In genomic region chr6:72216681-72217414, GRCm38 (mm10) we compare ENCODE assay signal across 8 mouse cellular contexts. TPM values are rescaled to one million over a fixed set of nuclear protein-coding genes. Genes with fewer than 3 reads are reported as not detected.
DNase-seq lines count a peak whose midpoint lies in the region; ATAC-seq lines count a peak whose summit lies in the region.

No protein-coding gene starts in this region.

- peaks cover 72% of the 10 kb centered on the region for H3K4me1 ChIP-seq in intestine, embryonic 14.5 days (replicated peaks; ENCODE audit: control insufficient read depth, insufficient read depth, low read length)

- no peaks in the 10 kb centered on the region for H3K27me3 ChIP-seq in intestine, embryonic 14.5 days (replicated peaks; ENCODE audit: control insufficient read depth, insufficient read depth, low read length)

- WGBS in intestine, embryonic 14.5 days: 1% methylated on average over 31 of the region's 33 CpGs

- H3K4me2 ChIP-seq in intestine, embryonic 14.5 days (ENCODE audit: low read length): peak overlapping the region; percentile 42

- no peak overlapping the region for H3K9ac ChIP-seq in intestine, embryonic 14.5 days (ENCODE audit: low read length)

- H3K9me3 ChIP-seq in intestine, embryonic 14.5 days (ENCODE audit: control insufficient read depth, low read length): no peaks in the 10 kb centered on the region

- 0 out of 2 replicates have a peak overlapping the region, but pooled peaks have one; percentile 3 for H3K4me3 ChIP-seq in intestine, embryonic 14.5 days (ENCODE audit: low read depth, low read length)

- H3K36me3 ChIP-seq in intestine, embryonic 14.5 days (ENCODE audit: control insufficient read depth, insufficient read depth, low read length): no peaks in the 10 kb centered on the region

- peak; percentile 67 for DNase-seq in ZHBTc4 (ENCODE audit: low read depth, low spot score)
- DNase-seq in embryo, embryonic 10.5 days (ENCODE audit: low spot score): peak; percentile 94
- peak; percentile 99 for DNase-seq in gastrocnemius, postnatal 25 days
- DNase-seq in intestine, embryonic 14.5 days (ENCODE audit: low spot score): peak; percentile 98
- DNase-seq in left cerebral cortex, adult 8-10 months (ENCODE audit: low spot score in 2 of 2): peak; percentile 97 to 98
- peak; percentile 97 to 99 for DNase-seq in lung, postnatal 4 days
- DNase-seq in right cerebral cortex, postnatal 14 days: peak; percentile 96
- DNase-seq in urinary bladder, postnatal 25 days (ENCODE audit: low spot score): peak; percentile 96

- peak overlapping the region; percentile 77 for H3K27ac ChIP-seq in intestine, embryonic 14.5 days (ENCODE audit: low read depth)

- peak; percentile 91 for ATAC-seq in intestine, embryonic 14.5 days (replicated peaks; ENCODE audit: low FRiP score, low TSS enrichment, low read depth)

RNA-seq across cellular contexts. Expression of gene Atoh8, which starts 18.5 kb away (rescaled TPM):
- total RNA-seq in gastrocnemius, postnatal 25 days (2021): 1 to 10 TPM; 4.5 to 7.8 TPM
- 7.3 and 8.7 TPM in 2 replicates for polyA plus RNA-seq in intestine, embryonic 14.5 days (2014; fragmentation: Nextera tagmentation; extraction: Ambion mirVana)
- total RNA-seq in left cerebral cortex, adult 8-10 months (2022): 1 to 10 TPM; 1.3 to 2.1 (median 1.9) TPM

Comparison
In these comparisons a context has a peak if more than half of its experiments do, and no peak if none do; other contexts are left out.
1. Peak in every context shown above with its lines: DNase-seq, ATAC-seq, H3K4me3 ChIP-seq and H3K27ac ChIP-seq.